In genomic region chr3:89183058-89183958, GRCm38 (mm10) we compare ENCODE assay signal across 8 mouse cellular contexts. TPM values are rescaled to one million over a fixed set of nuclear protein-coding genes. Genes with fewer than 3 reads are reported as not detected.
DNase-seq lines count a peak whose midpoint lies in the region; ATAC-seq lines count a peak whose summit lies in the region.

TSS of gene Fam189b (plus strand) at chr3:89183143.

- H3K36me3 ChIP-seq in macrophage (ENCODE audit: inconsistent target), result peaks cover 26% of the 10 kb centered on the region

- peak; percentile 60 for ATAC-seq in inflammation-experienced regulatory T-cells, adult 6 months

- peaks cover 12% of the 10 kb centered on the region for H3K79me2 ChIP-seq in macrophage (ENCODE audit: inconsistent target)

- 15% methylated on average over 35 of the region's 39 CpGs for WGBS in macrophage (ENCODE audit: missing documents)

- H3K4me3 ChIP-seq in macrophage (ENCODE audit: inconsistent target), result peak within 1 kb of the TSS; percentile 53

- peak; percentile 93 for DNase-seq in adrenal gland, adult 2 months
- DNase-seq in embryo, embryonic 11.5 days (ENCODE audit: low read depth, low spot score), result peak; percentile 81
- DNase-seq in gastrocnemius, postnatal 25 days, result peak; percentile 86
- peak; percentile 87 to 91 for DNase-seq in left cerebral cortex, adult 8-10 months (ENCODE audit: low spot score in 2 of 2)
- peak; percentile 90 to 92 for DNase-seq in right cerebral cortex, adult 2 months (ENCODE audit: low spot score in 2 of 2)
- peak; percentile 83 to 88 for DNase-seq in urinary bladder, postnatal 4 days (ENCODE audit: low spot score in 2 of 2)

- peak within 1 kb of the TSS; percentile 42 for H3K27ac ChIP-seq in macrophage

RNA-seq across cellular contexts. Expression of gene Fam189b, which starts in this region (rescaled TPM):
- total RNA-seq in adrenal gland, adult 2 months (2021), result 10 to 100 TPM; 15.2 to 16.3 TPM
- polyA plus RNA-seq in adrenal gland, adult 2 months (2012; rRNA removed), result 80.2 and 84.4 TPM in 2 replicates
- 10 to 100 TPM; 13.4 to 16.4 TPM for total RNA-seq in gastrocnemius, postnatal 25 days (2021)
- polyA plus RNA-seq in inflammation-experienced regulatory T-cells, adult 6 months (2017; shearing (Covaris generic)), result 100 to 1,000 TPM; 132 to 223 (median 213) TPM
- 10 to 100 TPM; 47.2 to 58.2 (median 52.3) TPM for total RNA-seq in left cerebral cortex, adult 8-10 months (2022)
- total RNA-seq in macrophage (2018; cell fraction: chromatin; rRNA removed), result 10 to 100 TPM in 1 of 26 experiments, 1 to 10 TPM in 21, under 1 TPM in 4; 0.31 to 12.9 (median 3.6) TPM
- total RNA-seq in macrophage (2018; cell fraction: cytosol; rRNA removed), result 1 to 10 TPM; 1.3 to 6.5 (median 3.0) TPM
- 1 to 10 TPM in 24 of 26 experiments, under 1 TPM in 2; 0.71 to 9.0 (median 3.4) TPM for total RNA-seq in macrophage (2018; cell fraction: nucleus; rRNA removed)
- polyA plus RNA-seq in macrophage (2018), result 1.1 to 4.4 TPM (median 1.9 TPM) in 3 replicates

Comparison
In these comparisons a context has a peak if more than half of its experiments do, and no peak if none do; other contexts are left out.
1. Peak in every context shown above with its lines: DNase-seq, ATAC-seq, H3K4me3 ChIP-seq and H3K27ac ChIP-seq.
2. RNA of gene Fam189b (polyA plus RNA-seq): 132 to 223 TPM in inflammation-experienced regulatory T-cells, adult 6 months and 80.2 to 84.4 TPM in adrenal gland, adult 2 months; 1.1 to 4.4 TPM in macrophage; every median in the first group is over 10 times any median in the second.